In genomic region chr7:116245815-116246695, GRCm38 (mm10) we compare ENCODE assay signal across 8 mouse cellular contexts.
DNase-seq lines count a peak whose midpoint lies in the region; ATAC-seq and TF ChIP-seq lines count a peak whose summit lies in the region.

No protein-coding gene starts in this region.

- 20% methylated on average over 15 of the region's 15 CpGs for WGBS in heart, postnatal 0 days
- 21% methylated on average over 15 of the region's 15 CpGs for whole genome bisulfite sequencing in lung, embryonic 14.5 days

- peak overlapping the region; percentile 48; the same call in 1 of the 2 replicates for H3K27ac ChIP-seq in layer of hippocampus, adult 2 months
- H3K27ac ChIP-seq in heart, postnatal 0 days (ENCODE audit: low read depth) = peak overlapping the region; percentile 33; the same call in 1 of the 2 replicates
- H3K27ac ChIP-seq in lung, embryonic 14.5 days (ENCODE audit: low read depth) = no peak overlapping the region

- H3K9ac ChIP-seq in heart, postnatal 0 days (replicated peaks; ENCODE audit: low read depth, low read length) = 0 out of 2 replicates have a peak overlapping the region, but pooled peaks have one; percentile 20
- no peak overlapping the region for H3K9ac ChIP-seq in lung, embryonic 14.5 days

- TF ChIP-seq CTCF in layer of hippocampus, adult 2 months (conservative IDR thresholded peaks at IDR 0.05) = peak; percentile 92
- peak; percentile 70 for TF ChIP-seq CTCF in heart, postnatal 0 days (IDR thresholded peaks at IDR 0.05; ENCODE audit: low read depth)
- peak; percentile 75 for TF ChIP-seq CTCF in lung, embryonic 14.5 days (IDR thresholded peaks at IDR 0.05; ENCODE audit: low read depth)

- peaks cover 18% of the 10 kb centered on the region for H3K4me1 ChIP-seq in heart, postnatal 0 days (ENCODE audit: control insufficient read depth, insufficient read depth)
- peaks cover 11% of the 10 kb centered on the region; the same call in 1 of the 2 replicates for H3K4me1 ChIP-seq in lung, embryonic 14.5 days (ENCODE audit: insufficient read depth)

- no peaks in the 10 kb centered on the region for H3K36me3 ChIP-seq in heart, postnatal 0 days (replicated peaks; ENCODE audit: control insufficient read depth, insufficient read depth, low read length)
- H3K36me3 ChIP-seq in lung, embryonic 14.5 days (ENCODE audit: insufficient read depth) = no peaks in the 10 kb centered on the region

- H3K27me3 ChIP-seq in heart, postnatal 0 days (ENCODE audit: control insufficient read depth, insufficient read depth, low read length) = no peaks in the 10 kb centered on the region
- no peaks in the 10 kb centered on the region for H3K27me3 ChIP-seq in lung, embryonic 14.5 days (ENCODE audit: insufficient read depth, low read length)

- H3K4me2 ChIP-seq in heart, postnatal 0 days (ENCODE audit: low read depth, low read length) = peak overlapping the region; percentile 60
- H3K4me2 ChIP-seq in lung, embryonic 14.5 days = peak overlapping the region; percentile 46

- ATAC-seq in heart, postnatal 0 days (ENCODE audit: insufficient read depth, low read depth) = no peak
- ATAC-seq in lung, embryonic 14.5 days (ENCODE audit: insufficient read depth) = peak; percentile 64

- peak in 1 of 2 experiments; percentile 50 for DNase-seq in layer of hippocampus, adult 2 months (ENCODE audit: low spot score in 2 of 2)
- no peak for DNase-seq in layer of hippocampus, postnatal 25 days (ENCODE audit: extremely low spot score in 1 of 2, low spot score in 1 of 2)
- DNase-seq in cerebellum, postnatal 14 days = peak; percentile 38 to 58
- peak; percentile 51 for DNase-seq in heart, postnatal 0 days (ENCODE audit: low spot score)
- peak; percentile 82 for DNase-seq in lung, embryonic 14.5 days
- peak; percentile 28 for DNase-seq in retina, postnatal 7 days (ENCODE audit: low read depth, low spot score)
- DNase-seq in layer of hippocampus, adult 8-10 months (ENCODE audit: low spot score in 2 of 2) = no peak
- DNase-seq in thymus, postnatal 36 days = no peak

- no peak for TF ChIP-seq EP300 in heart, postnatal 0 days (IDR thresholded peaks at IDR 0.05; ENCODE audit: low read depth)

- peak overlapping the region; percentile 20; the same call in 1 of the 2 replicates for H3K4me3 ChIP-seq in layer of hippocampus, adult 2 months
- H3K4me3 ChIP-seq in heart, postnatal 0 days (ENCODE audit: low read depth, low read length) = peak overlapping the region; percentile 16
- H3K4me3 ChIP-seq in lung, embryonic 14.5 days (ENCODE audit: low read depth, low read length) = no peak overlapping the region

- H3K9me3 ChIP-seq in heart, postnatal 0 days (replicated peaks; ENCODE audit: control insufficient read depth, low read length) = no peaks in the 10 kb centered on the region
- H3K9me3 ChIP-seq in lung, embryonic 14.5 days (ENCODE audit: low read depth, low read length) = no peaks in the 10 kb centered on the region

Comparison
In these comparisons a context has a peak if more than half of its experiments do, and no peak if none do; other contexts are left out.
1. DNase-seq: peak in cerebellum, postnatal 14 days (2 of 2), heart, postnatal 0 days (single experiment), lung, embryonic 14.5 days (single experiment) and retina, postnatal 7 days (single experiment); none in layer of hippocampus, postnatal 25 days (0 of 2), layer of hippocampus, adult 8-10 months (0 of 2) and thymus, postnatal 36 days (0 of 2).
2. Peak in every context shown above with its lines, with median percentiles within 50 percentile points of each other: CTCF ChIP-seq.